Mouse (Mus musculus) olfactory bulb, adult 2 months (tissue): ENCODE results near the gene Eid3.

Source experiments
- CTCF ChIP-seq: fragments of 200-500 bp; IDR thresholded peaks from 2 replicates; pipeline ENCODE4 v1.5.1; 2012; ENCODE audit warnings: low read depth, mild to moderate bottlenecking, low read length, moderate library complexity; ENCODE audit not compliant: insufficient read depth
- POLR2A ChIP-seq: fragments of 200-500 bp; IDR thresholded peaks from 2 replicates; pipeline ENCODE4 v1.6.1; 2012; ENCODE audit warnings: mild to moderate bottlenecking, low read depth, low read length, moderate library complexity; ENCODE audit not compliant: insufficient read depth

DNA sequence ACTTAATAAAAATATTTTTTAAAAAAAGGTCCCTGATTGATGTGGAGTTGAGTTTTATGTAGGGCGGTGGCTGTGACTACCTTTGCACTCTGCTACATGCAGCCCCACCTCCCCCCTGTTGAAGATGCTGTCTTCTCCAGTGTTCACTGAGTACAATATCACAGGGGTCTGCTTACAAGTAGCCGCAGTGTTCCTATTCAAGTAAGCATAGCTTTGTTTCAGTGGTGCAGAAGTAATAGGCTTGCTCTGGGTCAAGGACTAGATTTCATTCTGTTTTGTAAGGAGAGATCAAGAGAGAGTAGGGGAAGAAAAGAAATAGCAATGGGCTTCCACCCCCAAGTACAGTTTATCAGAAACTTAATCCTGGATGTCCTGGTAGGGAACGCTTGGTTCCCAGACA, 48.9 kb upstream of the Eid3 start:
- no peak for TF ChIP-seq POLR2A
- no peak for TF ChIP-seq CTCF
